Mouse (Mus musculus): ENCODE results near the gene Plekho1.

DNA sequence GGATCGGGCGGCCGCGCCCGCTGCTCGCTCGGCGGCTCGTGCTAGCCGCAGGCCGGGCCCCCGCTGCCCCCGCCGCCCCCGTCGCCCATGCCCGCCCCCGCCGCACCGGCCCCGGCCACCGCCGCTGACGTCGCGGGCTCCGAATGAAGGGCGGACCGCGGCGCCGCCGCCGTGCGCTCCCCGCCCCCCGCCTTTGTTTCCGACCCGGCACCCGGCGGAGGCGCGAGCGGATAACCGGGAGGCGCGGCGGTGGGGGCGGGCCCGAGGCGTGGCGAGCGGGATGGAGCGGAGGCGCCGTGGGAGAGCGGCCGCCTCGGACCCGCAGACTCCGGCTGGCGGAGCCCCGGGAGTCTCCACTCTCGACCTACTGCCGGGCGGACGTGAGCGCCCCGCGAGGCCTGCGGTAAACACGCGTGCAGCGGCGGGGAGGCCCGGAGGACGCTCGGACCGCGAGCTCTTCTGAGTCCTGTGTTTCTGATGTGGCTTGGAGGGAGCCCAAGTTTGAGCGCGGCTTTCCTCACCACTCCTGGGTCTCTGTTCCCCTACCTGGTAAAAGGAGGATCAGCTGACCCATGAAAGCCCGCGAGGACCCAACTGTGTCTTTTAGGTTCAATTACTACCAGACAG is at the start of gene Plekho1:
- no peak for TF ChIP-seq CTCF (IDR thresholded peaks at IDR 0.05; ENCODE audit: control insufficient read depth, insufficient read depth, insufficient read length)
- no peak for TF ChIP-seq MYOG (IDR thresholded peaks at IDR 0.05; ENCODE audit: control insufficient read depth, extremely low read depth, insufficient read length)
- TF ChIP-seq USF1 (IDR thresholded peaks at IDR 0.05; ENCODE audit: low read depth) = peak; percentile 5
- no peak for TF ChIP-seq CEBPB (IDR thresholded peaks at IDR 0.05; ENCODE audit: low read depth)
- TF ChIP-seq MAX (IDR thresholded peaks at IDR 0.05) = no peak
- no peak for TF ChIP-seq MYOD1 (IDR thresholded peaks at IDR 0.05; ENCODE audit: control insufficient read depth, insufficient read length, low read depth)

Data from C2C12 (cell line).